Mouse (Mus musculus): ENCODE results near the gene Ctcfl.
"Not testable (repeated sequence)": the region's sequence is repeated elsewhere in the genome, so short reads cannot be mapped to it uniquely, and the experiment has no call there.

Gene Ctcfl

DNA sequence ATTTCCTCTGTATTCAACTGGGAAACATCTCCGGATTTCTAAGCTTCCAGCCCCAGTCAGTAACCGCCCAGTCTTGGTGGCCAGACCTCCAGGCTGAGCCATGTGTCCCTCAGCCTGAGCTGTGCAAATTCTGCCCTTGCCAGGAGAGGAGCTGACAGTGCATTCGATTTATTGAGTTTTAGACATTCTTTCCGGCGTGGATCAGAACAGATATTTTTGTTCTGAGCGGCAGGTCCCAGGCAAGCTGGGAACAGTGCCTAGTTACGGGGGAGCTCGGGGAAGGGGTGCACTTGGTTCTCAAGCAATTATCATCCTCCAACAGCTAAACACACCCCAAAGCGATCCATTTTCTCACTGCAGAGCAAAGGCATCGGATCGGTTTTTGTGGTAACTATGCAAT is 24.3 kb upstream of the Ctcfl start:
- DNase-seq (ENCODE audit: low read depth) = no peak

DNA sequence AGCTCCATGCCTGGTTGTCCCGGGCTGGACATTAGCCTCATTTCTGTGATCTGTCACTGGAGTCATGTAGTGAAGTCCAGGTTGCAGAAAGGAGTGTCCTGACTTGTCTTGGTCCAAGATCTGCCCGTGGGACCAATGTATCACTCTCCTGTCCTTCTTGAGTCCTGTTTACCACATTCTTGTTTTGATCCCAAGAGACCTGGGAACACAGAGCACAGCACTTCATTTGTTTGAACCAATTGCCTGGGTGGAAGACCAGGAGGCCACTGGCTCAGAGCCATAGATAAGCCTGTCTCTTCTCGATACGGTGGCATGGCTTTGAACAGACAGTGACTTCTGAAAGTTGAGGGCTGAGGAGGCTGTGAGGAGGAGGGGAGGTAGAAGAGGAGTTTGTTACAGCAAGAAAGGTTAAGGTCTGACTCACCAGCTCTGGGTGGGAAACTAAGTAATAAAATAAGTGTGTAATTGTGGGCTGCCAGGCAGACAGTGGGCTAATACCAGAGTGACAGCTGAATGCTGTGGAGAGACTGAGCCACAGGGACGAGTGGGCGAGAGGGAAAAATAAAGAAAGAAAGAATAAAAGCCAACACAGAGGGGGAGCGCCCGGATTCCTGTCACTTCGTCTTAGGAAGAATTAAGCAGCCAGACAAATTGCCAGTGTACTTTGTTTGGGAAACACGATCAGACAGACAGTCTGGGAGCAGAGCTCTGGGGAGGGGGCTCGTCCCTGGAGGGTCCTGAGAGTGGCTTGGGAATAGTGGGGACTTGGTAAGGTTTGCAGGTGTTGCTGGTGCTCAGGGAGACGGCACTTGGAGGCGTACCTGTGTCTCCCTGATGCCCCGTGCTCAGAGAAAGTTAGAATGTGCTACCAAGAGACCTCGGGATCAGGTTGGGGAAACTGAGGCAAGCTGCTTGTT is 19.3 kb upstream of the Ctcfl start:
- DNase-seq (ENCODE audit: low read depth) = no peak

DNA sequence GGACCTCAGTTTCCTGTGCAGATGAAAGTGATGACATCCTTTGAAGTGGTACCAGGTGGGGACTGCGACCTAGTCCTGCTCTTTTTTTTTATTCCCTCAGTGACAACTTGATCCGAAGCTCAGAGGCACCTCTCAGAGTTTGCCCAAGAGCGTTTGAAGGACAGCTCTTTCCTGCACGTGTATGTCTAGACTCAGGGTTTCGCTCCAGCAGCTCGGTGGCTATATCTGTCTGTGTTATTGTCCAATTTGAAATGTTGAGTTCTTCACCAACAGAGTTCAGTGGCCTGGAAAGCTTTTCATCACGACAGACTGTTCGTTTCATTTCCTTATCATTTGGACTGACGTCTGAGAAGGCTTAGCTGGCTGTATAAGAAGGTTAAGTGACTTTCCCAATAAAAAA is 15.4 kb upstream of the Ctcfl start:
- no peak for DNase-seq (ENCODE audit: low read depth)

DNA sequence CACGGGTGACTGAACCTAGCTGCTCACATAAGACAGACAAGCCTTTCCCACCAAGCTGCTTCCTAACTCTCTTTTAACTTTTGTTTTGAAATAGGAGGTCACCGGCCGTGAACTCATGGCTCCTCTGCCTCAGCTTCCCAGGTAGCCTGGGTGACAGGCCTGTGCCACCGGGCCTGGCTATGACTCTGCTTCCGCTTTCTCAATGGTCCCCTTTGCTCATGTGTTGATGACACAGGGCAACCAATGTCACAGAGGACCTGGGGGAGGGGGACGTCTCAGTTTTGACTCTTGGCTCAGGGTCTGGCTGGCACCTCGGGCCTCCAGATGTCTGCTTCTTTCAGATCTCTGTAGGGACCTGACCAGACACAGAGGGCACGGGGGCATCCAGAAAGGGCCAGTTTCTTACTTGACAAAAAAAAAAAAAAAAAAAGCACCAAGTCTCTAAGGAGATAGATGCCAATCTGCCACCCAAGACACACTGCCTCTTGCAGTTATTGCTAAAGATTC is 13.5 kb upstream of the Ctcfl start:
- no peak for DNase-seq (ENCODE audit: low read depth)

DNA sequence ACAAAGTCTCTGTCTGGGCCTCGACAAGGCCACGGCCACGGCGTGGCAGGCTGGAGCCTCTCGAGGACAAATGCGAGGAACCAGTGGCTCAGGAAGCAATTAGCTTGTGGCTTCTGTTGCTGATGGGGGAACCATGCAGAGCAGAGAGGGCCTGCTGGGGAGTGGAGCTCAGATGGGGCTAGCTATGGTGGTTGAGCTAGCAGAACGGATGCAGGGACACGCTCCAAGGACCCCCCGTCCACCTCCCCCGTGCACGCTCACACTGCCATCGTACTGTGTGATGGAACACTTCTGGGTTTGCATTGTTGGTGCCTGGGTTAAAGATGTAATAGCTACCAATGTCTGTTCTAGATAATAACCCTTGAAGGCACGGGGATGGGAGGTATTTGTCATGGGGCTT is 12.9 kb upstream of the Ctcfl start:
- no peak for DNase-seq (ENCODE audit: low read depth)

DNA sequence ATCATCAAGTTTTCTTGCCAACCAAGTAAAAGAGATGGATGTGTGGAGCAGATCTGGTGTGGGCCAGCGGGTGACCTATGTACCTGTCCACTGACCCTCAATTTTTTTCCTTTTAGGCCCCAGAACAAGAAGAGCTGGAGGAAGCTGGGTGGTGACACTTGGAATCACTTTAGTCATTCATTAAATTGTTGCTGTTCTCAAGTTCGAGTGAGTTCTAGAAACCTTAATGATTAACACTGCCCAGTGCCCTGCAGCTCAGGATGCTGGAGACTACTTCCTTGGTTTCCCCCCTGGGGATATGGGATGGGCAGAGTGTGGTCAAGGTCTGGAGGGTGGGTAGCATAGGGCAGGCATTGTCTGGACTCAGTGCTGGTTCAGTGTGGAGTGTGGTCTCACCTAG is 9.8 kb upstream of the Ctcfl start:
- no peak for DNase-seq (ENCODE audit: low read depth)

DNA sequence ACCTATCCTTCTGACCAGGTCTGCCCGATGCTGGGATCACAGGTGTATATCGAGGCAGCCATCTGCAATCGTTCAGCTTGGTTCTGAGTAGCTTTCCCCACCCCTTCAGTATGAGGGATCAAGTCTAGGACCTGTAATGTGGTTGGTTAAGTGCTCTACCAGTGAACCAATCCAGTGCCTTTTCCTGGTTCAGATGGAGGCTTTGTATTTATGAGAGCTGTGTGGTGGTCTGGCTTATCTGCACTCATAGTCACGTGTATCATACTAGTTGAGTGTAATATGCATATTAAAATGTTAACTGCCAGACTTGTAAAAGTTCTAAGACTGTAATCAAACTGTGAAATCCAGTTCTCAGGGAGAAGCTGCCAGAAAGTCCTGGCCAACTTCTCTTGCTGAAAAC is 7.1 kb upstream of the Ctcfl start:
- DNase-seq (ENCODE audit: low read depth) = no peak

DNA sequence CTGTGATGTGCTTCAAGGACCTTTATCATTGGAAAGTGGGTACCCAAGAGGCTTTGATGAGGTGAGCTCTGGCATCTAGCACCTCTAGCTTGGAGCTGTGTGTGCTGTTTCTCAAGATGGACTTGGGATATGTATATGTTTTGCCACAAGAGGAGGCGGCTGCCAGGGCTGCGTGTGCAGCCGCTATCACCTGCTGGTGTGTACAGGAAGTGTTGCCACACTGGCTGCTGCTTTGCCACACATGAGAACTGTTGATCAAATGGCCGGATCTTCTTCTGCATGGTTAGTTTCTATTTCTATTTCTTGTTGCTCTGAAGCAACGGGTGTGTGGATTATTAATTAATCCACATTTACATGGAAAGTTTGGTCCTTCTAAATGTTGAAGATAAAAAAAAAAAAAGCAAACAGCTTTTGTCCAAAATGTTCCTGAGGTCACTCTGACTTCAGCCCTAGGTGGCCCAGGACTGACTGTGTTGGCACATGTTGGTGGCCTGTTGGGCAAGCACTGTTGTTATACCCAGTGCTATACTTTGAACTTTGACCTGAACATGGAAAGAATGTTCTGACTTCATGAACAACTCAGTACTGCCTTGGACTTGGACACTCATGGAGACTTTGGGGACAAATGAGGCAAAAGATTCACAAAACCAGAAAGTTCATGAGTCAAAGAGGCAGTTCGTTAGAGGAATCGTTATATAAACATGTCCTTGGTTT is 4.9 kb upstream of the Ctcfl start:
- DNase-seq (ENCODE audit: low read depth) = no peak

DNA sequence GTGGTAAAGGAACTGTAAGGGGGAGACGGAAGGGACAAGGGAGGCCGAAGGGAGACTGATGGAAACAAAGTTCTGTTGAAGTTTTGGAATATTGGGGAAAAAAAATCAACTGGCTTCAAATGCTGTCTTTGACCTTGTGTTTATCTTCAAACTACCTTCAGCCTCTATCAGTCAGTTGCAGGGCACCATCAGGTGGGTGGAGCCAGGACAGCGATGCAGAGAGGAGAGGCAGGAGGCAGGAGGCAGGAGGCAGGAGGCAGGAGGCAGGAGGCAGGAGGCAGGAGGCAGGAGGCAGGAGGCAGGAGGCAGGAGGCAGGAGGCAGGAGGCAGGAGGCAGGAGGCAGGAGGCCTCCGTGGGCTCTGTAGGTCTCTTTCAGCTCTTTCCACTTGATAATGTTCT is 792 bp upstream of the Ctcfl start:
- DNase-seq (ENCODE audit: low read depth) = not testable (repeated sequence)

DNA sequence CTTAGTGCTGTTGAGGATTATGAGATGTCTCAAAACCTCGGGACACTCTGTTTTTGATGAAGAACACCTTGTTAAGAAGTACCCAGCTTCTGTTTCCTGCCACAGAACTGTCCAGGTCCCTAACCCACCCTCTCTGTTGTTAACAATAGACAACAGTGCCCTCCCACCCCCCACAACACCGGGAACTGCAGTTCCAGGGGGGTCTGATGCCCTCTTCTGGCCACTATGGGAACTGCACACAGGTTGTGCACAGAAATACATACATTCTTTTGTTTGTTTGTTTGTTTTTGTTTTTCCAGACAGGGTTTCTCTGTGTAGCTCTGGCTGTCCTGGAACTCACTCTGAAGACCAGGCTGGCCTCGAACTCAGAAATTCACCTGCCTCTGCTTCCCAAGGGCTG is 5.5 kb downstream of the Ctcfl start:
- DNase-seq (ENCODE audit: low read depth) = not testable (repeated sequence)

DNA sequence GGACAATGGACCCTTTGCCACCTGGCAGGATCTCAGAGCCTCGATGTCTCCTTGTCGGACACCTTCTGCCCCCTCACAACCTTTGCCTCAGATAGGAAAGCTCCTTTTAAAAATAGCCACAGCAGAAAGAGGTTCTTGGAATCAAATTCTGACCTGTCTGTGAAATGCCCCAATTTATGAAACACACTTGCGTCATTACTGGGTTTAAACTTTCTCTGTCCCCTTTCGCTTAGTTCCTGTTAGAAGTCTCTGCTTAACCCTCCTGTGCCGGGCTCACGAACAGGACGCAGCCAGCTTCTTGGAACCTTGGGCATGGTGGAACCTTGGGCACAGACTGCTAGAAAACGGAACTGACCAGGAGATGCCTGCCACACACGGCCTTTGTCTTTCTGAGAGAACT is 8.8 kb downstream of the Ctcfl start:
- DNase-seq (ENCODE audit: low read depth) = no peak

DNA sequence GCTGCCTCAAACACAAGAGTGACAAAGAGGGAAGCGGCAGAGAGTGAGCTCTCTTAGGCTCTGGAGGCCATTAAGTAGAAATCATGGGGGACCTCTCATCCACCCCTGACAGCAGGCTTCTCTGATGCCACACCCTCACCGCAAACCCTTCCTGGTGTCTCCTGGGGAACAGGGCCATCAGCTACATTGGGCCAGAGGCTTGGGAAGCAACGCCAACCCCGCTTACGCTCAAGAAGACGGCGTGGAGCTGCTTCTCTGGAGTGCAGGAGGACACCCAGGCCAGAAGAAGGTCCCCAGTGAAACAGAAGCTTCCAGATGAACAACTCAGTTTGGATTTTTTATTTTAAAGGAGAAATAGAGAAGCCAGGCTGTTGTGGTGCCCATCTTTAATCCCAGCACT is 9.8 kb downstream of the Ctcfl start:
- no peak for DNase-seq (ENCODE audit: low read depth)

DNA sequence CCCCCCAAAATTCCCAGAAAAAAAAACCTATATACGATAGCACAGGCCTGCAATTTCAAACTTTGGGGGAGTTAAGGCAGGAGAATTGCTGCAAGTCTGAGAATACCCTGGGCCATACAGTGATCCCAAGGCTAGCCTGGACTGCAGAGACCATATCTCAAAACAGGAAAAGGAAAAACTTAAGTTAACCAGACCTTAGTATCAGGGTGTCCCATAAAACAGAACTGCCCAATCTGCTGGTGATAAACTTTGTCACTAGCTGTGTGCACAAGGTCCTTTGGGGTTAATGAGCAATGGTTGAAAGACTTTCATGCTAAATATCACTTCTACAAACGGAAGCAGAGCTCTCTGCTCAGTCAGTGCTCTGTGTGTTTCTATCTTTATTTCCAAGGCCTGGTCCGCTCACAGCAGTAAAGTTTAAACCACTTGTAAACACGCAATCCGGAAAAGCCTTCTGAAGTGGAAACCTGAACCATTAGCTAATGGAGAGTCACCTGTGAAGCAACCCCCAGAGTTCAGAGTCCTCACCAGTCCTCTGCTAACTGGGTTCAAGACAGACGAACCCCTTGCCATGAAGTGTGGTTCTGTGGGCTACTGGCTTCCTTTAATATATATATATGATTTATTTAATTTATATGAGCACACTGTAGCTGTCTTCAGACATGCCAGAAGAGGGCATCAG is 10.7 kb downstream of the Ctcfl start:
- DNase-seq (ENCODE audit: low read depth) = no peak

DNA sequence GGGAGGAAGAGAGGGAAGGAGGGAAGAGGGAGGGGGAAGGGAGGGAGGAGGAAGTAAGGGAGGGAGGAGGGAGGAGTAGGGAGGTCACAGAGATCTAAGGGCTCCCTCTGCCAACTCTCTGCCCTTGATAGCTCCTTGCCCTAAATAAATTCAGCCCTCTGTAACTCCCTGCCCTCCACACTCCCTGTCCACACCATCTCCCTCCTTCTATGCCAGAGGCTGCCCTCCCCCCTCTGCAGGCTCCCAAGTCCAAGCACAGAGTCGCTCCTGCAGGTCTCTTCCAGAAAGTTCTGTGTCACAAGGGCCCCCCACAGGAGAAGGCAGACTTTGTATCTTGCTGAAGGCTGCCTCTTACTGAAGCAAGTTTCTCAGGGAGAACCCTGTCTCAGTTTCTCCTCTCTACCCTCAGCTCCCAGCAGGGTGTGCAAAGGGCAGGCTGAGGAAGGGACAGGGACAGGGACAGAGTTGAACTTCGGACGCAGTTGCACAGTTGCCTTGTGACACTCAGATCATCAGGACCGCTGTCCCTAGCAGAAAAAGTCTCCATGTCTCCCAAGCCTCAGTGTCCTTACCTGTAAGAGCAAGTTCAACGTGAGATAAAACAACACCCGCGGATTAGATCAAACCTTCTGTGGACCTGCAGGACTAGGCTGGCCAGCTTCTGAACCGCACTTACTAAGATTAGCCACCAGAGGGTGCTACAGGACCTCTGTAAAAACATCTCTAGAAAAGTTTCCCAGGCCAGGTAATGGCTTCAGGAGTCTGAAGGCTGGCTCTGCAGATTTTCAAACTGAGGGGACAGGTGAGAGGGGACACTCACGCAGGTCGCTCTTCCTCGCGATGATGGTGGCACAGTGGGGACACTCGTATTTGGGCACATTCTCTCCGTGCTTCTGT is 12.2 kb downstream of the Ctcfl start:
- DNase-seq (ENCODE audit: low read depth) = peak; percentile 82

DNA sequence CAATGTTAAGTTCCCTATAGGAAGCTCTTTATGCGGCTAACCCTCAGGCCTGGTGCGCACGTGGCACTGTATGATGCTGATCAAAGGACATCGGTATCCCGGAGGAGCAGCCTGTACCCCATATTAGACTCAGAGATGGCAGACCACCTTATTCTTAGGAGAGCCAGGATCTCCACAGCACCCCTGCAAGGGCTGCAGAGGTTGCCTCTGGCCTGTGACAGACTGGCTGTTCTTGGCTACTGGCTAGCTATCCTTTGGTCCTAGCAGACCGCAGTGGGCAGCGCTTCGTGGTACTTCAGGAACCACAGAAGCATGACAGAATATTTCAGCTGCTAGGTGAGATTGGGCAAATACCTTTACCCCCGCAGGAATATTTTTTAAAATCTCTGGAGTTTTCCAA is 12.9 kb downstream of the Ctcfl start:
- no peak for DNase-seq (ENCODE audit: low read depth)

DNA sequence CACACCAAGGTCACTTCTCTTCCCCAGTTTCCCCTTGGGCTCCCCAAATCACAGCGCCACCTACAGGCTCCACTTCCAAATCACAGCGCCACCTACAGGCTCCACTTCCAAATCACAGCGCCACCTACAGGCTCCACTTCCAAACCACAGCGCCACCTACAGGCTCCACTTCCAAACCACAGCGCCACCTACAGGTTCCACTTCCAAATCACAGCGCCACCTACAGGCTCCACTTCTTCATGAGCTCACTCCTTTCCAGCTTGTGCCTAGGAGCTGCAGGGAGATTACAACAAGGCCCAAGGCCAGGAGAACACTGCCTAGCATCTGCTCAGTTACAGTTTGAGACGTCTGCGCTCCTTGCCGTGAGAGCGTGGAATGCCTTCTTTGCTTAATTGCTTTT is 22.0 kb downstream of the Ctcfl start:
- DNase-seq (ENCODE audit: low read depth) = peak; percentile 67

DNA sequence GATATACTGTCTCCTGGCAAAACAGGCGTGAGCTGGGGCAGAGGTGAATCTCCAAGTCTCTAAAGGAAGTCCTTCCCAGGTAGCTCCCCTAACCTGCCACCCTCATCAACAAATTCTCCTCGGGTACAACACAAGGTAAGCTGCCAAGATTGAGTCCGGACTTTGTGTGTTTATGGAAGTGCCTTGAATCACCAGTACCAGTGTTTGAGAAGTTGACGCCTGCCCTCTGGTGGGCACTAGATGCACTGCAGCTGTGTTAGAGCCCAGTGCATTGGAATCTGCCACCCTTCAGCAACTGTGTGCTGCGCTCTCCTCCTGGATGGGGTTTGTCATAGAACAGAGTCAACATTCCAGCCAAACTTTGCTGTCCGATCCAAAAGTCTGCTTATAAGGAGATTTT is 29.9 kb downstream of the Ctcfl start:
- DNase-seq (ENCODE audit: low read depth) = peak; percentile 96

DNA sequence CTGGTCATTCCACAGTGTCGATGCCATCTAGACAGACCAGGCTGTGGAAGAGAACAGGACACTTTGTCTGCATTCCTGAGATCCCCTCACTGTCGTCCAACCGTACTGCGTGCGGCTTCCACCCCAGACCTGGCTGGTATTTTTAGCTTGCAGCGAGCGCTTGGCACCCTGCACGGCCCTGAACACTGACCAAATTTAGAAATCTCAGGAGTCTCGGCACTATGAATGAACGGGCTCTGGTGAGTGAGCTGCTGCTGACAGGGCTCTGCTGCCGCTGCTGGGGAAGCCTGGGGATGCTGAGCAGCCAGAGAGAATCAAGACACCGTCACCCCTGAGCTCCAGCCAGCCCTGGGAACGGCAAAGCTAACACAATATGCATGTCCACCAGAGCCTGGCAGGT is 31.9 kb downstream of the Ctcfl start:
- no peak for DNase-seq (ENCODE audit: low read depth)

DNA sequence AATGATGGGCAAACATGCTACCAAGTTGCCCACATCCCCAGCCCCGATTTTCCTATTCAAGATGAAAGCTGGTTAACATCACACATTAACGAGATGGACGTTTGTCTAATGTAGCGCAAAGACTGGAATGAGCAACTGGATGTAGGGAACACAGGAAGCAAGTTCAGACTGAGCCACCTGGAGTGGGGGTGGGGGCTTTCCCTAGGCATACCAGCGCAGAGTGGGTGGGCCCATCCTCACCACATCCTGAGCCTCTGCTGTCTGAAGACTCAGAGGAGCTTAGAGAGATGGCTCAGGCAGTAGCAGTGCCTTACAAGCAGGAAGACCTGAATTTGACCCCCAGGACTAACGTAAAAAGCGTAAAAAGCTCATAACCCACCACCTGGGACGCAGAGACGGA is 33.6 kb downstream of the Ctcfl start:
- peak; percentile 96 for DNase-seq (ENCODE audit: low read depth)

DNA sequence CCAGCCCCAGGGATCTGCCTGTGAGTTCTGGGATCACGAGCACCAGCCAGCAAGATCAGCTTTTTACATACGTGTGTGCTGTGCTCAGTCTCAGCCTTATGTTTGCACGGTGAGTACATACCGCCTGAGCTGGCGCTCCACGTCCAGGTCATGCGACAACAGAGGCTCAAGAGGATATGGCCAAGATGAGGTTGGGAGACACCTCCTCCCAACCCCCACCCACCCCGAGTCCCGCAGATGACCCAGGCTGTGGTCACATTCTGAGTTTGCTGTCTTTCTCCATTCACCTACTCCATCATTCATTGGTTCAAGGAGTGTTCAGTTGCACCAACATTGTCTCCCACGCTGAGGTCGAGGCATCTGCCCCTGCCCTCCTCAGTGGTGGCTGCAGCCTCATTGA is 34.5 kb downstream of the Ctcfl start:
- DNase-seq (ENCODE audit: low read depth) = peak; percentile 61

DNA sequence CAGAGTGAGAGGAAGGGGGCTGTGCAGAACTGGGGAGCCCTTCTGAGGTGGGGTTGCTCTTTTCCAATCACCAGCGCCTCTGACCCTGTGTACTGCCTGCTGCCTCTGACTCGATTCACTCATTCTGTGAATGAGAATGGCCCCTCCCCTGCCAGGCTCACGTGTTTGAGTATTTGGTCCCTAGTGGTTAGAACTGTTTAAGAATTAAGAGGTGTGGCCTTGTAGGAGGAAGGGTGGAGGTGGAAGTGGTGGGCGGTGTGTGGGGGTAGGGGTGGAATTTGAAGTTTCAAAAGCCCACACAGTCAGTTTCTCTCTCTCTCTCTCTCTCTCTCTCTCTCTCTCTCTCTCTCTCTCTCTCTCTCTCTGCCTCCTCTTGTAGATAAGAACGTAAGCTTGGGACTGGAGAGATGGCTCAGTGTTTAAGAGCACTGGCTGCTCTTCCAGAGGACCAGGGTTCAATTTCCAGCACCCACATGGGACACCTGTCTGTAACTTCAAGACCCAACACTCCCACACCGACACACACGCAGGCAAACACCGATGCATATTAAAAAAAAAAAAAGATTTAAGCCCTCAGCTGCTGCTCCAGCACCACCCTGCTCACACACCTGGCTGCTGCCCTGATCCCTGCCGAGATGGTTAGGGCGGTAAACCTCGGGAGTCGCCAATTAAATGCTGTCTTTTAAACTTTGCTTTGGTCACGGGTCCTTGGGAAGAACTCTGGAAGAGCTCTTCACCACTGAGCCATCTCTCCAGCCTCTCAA is 35.4 kb downstream of the Ctcfl start:
- DNase-seq (ENCODE audit: low read depth) = peak; percentile 98

Data from induced T-regulatory cell, adult 2 months (primary cell).